Mouse (Mus musculus): ENCODE data around the gene Slc6a8. TPM values are rescaled to one million over a fixed set of nuclear protein-coding genes. Genes with fewer than 3 reads are reported as not detected.

Slc6a8 gene
- 100 to 1,000 TPM in 1 of 2 experiments, 10 to 100 TPM in 1; 98.4 to 119 TPM for total RNA-seq (2021)
- long read RNA-seq, experiment 1, transcript Slc6a8-203 (13 exons, 3,314 nt) = major isoform, 27 of 47 reads
- long read RNA-seq, experiment 1, partial matches to known transcripts = 8 of 47 reads
- long read RNA-seq, experiment 1, other reads (novel, unspliced or antisense) = 10 of 47 reads
- long read RNA-seq, experiment 2, transcript Slc6a8-203 (13 exons, 3,314 nt) = major isoform, 15 of 19 reads
- long read RNA-seq, experiment 2, partial matches to known transcripts = 2 of 19 reads
- long read RNA-seq, experiment 2, other reads (novel, unspliced or antisense) = 1 of 19 reads

GRCm38 (mm10) chrX:73672879-73673618 lies at the start of gene Slc6a8:
Gene Slc6a8, plus strand, starts transcription at chrX:73673150.
- Histone ChIP-seq H3K27ac (peak within 1 kb of the TSS; percentile 94), H3K4me3 (peak within 1 kb of the TSS; percentile 72)
- DNase-seq (ENCODE audit: extremely low spot score in 1 of 2, low spot score in 2 of 2) = peak; percentile 52 to 55
- intact Hi-C loops (cut with DNase I) = loop anchor here (1.0 kb wide), 1 partner anchor 18 kb away; no protein-coding TSS in a partner anchor
- no peak for TF ChIP-seq CTCF (IDR thresholded peaks at IDR 0.05)

GRCm38 (mm10) chrX:73626981-73627380 lies 46.0 kb upstream of the Slc6a8 start:
- no peak for DNase-seq (ENCODE audit: extremely low spot score in 1 of 2, low spot score in 2 of 2)
- no peak for TF ChIP-seq CTCF (IDR thresholded peaks at IDR 0.05)
- H3K4me3 ChIP-seq = no peak overlapping the region
- intact Hi-C loops (cut with DNase I) = no loop called here
- H3K27ac ChIP-seq = no peak overlapping the region

GRCm38 (mm10) chrX:73635425-73635824 lies 37.5 kb upstream of the Slc6a8 start:
- intact Hi-C loops (cut with DNase I) = loop anchor here (5.0 kb wide), 1 partner anchor 38 kb away; no protein-coding TSS in a partner anchor
- no peak overlapping the region for H3K4me3 ChIP-seq
- no peak for DNase-seq (ENCODE audit: extremely low spot score in 1 of 2, low spot score in 2 of 2)
- H3K27ac ChIP-seq = no peak overlapping the region
- no peak for TF ChIP-seq CTCF (IDR thresholded peaks at IDR 0.05)

GRCm38 (mm10) chrX:73637415-73637814 lies 35.5 kb upstream of the Slc6a8 start:
- no peak for DNase-seq (ENCODE audit: extremely low spot score in 1 of 2, low spot score in 2 of 2)
- H3K27ac ChIP-seq = no peak overlapping the region
- intact Hi-C loops (cut with DNase I) = loop anchor here (5.0 kb wide), 1 partner anchor 40 kb away; no protein-coding TSS in a partner anchor
- TF ChIP-seq CTCF (IDR thresholded peaks at IDR 0.05) = no peak
- H3K4me3 ChIP-seq = peak overlapping the region; percentile 33

- H3K4me3 ChIP-seq = peak within 1 kb of the TSS; percentile 17; the same call in 1 of the 2 replicates
- intact Hi-C loops (cut with DNase I) = loop anchor here (5.0 kb wide), 1 partner anchor 42 kb away; no protein-coding TSS in a partner anchor
- TF ChIP-seq CTCF (IDR thresholded peaks at IDR 0.05) = no peak
- no peak within 1 kb of the TSS for H3K27ac ChIP-seq
- DNase-seq (ENCODE audit: extremely low spot score in 1 of 2, low spot score in 2 of 2) = no peak
Observed at GRCm38 (mm10) chrX:73639255-73639675, 33.7 kb upstream of the Slc6a8 start, which contains the start of gene Dusp9. Gene Dusp9, plus strand, starts transcription at chrX:73639419.

- intact Hi-C loops (cut with DNase I) = loop anchor here (5.0 kb wide), 1 partner anchor 43 kb away; no protein-coding TSS in a partner anchor
- Histone ChIP-seq H3K4me3 (peak overlapping the region; percentile 9; the same call in 1 of the 2 replicates), H3K27ac (no peak overlapping the region)
- no peak for TF ChIP-seq CTCF (IDR thresholded peaks at IDR 0.05)
- no peak for DNase-seq (ENCODE audit: extremely low spot score in 1 of 2, low spot score in 2 of 2)
Observed at GRCm38 (mm10) chrX:73639901-73640469, 33.0 kb upstream of the Slc6a8 start.

- H3K4me3 ChIP-seq = no peak overlapping the region
- no peak for DNase-seq (ENCODE audit: extremely low spot score in 1 of 2, low spot score in 2 of 2)
- TF ChIP-seq CTCF (IDR thresholded peaks at IDR 0.05) = no peak
- intact Hi-C loops (cut with DNase I) = no loop called here
- H3K27ac ChIP-seq = no peak overlapping the region
Observed at GRCm38 (mm10) chrX:73645121-73645520, 27.8 kb upstream of the Slc6a8 start.

GRCm38 (mm10) chrX:73650869-73651268 lies 22.1 kb upstream of the Slc6a8 start:
- intact Hi-C loops (cut with DNase I) = loop anchor here (5.0 to 10.0 kb wide), 2 partner anchors 426 to 599 kb away; partner anchors contain the start of gene F8a
- no peak for DNase-seq (ENCODE audit: extremely low spot score in 1 of 2, low spot score in 2 of 2)
- Histone ChIP-seq H3K27ac (no peak overlapping the region), H3K4me3 (no peak overlapping the region)
- no peak for TF ChIP-seq CTCF (IDR thresholded peaks at IDR 0.05)

GRCm38 (mm10) chrX:73653392-73653791 lies 19.6 kb upstream of the Slc6a8 start:
- DNase-seq (ENCODE audit: extremely low spot score in 1 of 2, low spot score in 2 of 2) = no peak
- Histone ChIP-seq H3K4me3 (no peak overlapping the region), H3K27ac (no peak overlapping the region)
- no peak for TF ChIP-seq CTCF (IDR thresholded peaks at IDR 0.05)
- intact Hi-C loops (cut with DNase I) = loop anchor here (5.0 to 10.0 kb wide), 2 partner anchors 429 to 601 kb away; partner anchors contain the start of gene F8a

GRCm38 (mm10) chrX:73654177-73654576 lies 18.8 kb upstream of the Slc6a8 start:
- no peak overlapping the region for H3K27ac ChIP-seq
- intact Hi-C loops (cut with DNase I) = loop anchor here (2.0 to 10.0 kb wide), 3 partner anchors 83 to 602 kb away; partner anchors contain the start of gene F8a
- no peak overlapping the region for H3K4me3 ChIP-seq
- TF ChIP-seq CTCF (IDR thresholded peaks at IDR 0.05) = peak; percentile 77
- peak in 1 of 2 experiments; percentile 67 for DNase-seq (ENCODE audit: extremely low spot score in 1 of 2, low spot score in 2 of 2)

GRCm38 (mm10) chrX:73655529-73655928 lies 17.4 kb upstream of the Slc6a8 start:
- no peak overlapping the region for H3K4me3 ChIP-seq
- DNase-seq (ENCODE audit: extremely low spot score in 1 of 2, low spot score in 2 of 2) = no peak
- peak; percentile 44 for TF ChIP-seq CTCF (IDR thresholded peaks at IDR 0.05)
- no peak overlapping the region for H3K27ac ChIP-seq
- intact Hi-C loops (cut with DNase I) = loop anchor here (1.0 to 10.0 kb wide), 3 partner anchors 62 to 431 kb away; partner anchors contain the start of gene F8a

All from left cerebral cortex, adult 2 months (tissue).